Mouse (Mus musculus): ENCODE measurements around the gene Mtmr1.
A peak's percentile ranks its signal among the peaks of the same experiment; 100 is the strongest.
"Not testable (repeated sequence)": the region's sequence is repeated elsewhere in the genome, so short reads cannot be mapped to it uniquely, and the experiment has no call there.

Mtmr1 gene

GRCm38 (mm10) chrX:71364554-71364991, at the start of gene Mtmr1:
Gene Mtmr1, plus strand, starts transcription at chrX:71364760.
- DNase-seq: peak; percentile 86 to 91

DNA sequence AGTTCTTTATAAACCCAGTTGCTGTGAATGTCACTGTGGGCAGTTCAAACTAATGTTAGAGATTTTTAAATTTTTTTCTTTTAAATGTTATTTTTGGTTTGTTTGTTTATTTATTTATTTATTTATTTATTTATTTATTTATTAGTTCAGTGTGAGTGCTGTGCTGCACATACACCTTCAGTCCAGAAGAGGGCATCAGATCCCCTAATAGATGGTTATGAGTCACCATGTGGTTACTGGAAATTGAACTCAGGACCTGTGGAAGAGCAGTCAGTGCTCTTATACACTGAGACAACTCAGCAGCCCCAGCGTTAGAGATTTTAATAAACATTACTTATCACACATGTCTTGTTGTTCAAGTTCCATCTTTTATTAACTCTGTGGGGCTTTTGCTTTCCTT, 12.5 kb upstream of the Mtmr1 start:
- DNase-seq: peak in 1 of 2 experiments; percentile 35

GRCm38 (mm10) chrX:71355331-71355730, 9.2 kb upstream of the Mtmr1 start:
- no peak for DNase-seq

DNA sequence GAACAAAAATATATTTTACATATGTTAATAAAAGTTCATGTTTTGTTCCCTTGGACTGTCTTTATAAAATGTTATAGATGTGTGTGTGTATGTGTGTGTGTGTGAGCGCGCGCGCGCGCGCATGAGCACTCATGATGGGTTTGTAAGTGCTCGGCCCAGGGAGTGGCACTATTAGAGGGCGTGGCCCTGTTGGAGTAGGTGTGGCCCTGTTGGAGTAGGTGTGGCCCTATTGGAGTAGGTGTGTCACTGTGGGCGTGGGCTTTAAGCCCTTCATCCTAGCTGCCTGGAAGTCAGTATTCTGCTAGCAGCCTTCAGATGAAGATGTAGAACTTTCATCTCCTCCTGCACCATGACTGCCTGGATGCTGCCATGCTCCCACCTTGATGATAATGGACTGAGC, 2.8 kb upstream of the Mtmr1 start:
- not testable (repeated sequence) for DNase-seq

DNA sequence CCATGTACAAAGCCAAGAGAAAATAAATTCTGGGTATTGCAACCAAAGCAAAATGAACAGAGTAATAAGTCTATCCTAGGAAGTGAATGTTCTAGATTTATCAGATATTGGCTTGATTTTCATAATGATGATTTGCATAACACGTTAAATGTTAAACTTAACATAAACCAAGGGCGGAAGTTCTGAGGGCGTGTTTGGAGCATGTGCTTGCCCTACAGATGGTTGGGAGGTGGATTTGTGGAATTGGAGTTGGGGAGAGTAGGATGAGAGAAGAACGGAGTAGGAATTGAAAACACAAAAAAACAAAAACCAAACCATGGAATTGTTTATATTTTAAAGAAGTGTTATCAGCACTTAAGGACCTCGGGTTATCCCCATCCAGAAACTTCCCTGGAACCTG, 498 bp upstream of the Mtmr1 start:
- no peak for DNase-seq

GRCm38 (mm10) chrX:71365011-71365410, 451 bp downstream of the Mtmr1 start:
- peak; percentile 24 to 61 for DNase-seq

GRCm38 (mm10) chrX:71365510-71365909, 950 bp downstream of the Mtmr1 start:
- no peak for DNase-seq

- no peak for DNase-seq
These were observed 2.4 kb downstream of the Mtmr1 start for GRCm38 (mm10) chrX:71366973-71367372.

GRCm38 (mm10) chrX:71376781-71377180, 12.2 kb downstream of the Mtmr1 start:
- no peak for DNase-seq

DNA sequence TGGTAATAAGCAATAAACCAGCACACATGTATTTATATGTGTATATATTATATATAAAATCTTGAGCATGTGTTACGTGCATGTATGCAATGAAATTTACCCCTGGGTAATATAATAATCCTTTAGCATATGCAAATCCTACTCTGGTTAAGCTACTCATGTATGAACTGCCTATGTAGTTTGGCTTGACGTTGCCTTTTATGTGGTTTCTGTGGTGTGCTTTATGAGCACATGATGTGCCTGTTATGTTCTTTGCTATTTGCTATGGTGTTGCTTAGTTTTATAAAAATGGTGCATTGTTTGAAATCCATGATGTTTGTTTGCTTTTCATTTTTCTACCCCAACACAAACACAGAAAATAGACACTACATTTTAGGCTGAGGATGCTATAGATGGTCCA, 13.9 kb downstream of the Mtmr1 start:
- no peak for DNase-seq

GRCm38 (mm10) chrX:71381571-71381970, 17.0 kb downstream of the Mtmr1 start:
- DNase-seq: peak; percentile 28 to 33

DNA sequence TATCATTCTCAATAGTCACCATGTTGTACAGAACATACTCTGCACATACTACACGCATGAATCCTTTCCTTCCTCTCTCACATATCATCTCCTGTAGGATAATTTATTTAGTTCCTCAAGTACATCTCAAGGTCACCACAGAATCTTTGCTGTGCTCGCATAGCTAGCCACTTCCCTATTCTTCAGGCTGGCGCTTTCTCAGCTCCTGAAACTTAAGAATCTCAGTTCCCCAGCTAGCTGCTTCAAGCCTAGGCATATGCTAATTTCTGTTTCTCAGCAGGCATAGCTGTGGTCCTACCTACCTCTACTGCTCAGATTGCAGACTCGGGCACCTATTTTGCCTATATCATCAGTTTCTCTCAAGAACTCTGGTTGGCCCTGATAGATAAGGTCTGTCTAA, 31.8 kb downstream of the Mtmr1 start:
- no peak for DNase-seq

- DNase-seq: no peak
These were observed 41.7 kb downstream of the Mtmr1 start for GRCm38 (mm10) chrX:71406290-71406689.

DNA sequence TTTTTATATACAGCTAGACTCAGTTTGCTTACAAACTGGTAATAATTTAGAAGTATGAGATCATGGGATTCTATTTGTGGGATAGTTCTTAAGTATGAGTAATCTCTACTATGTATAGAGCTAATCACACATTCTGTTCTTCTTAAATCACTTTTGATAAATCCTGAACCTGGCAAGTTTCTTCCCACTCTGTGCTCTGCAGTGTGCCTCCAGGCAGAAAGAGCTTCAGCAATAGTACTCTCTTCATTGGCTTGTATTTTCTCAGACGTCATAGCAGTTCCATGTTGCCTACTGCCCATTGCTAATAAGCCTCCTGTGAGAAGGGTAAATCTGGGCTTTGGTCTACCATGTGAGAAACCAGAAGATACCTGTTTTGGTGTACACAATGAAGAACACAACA, 43.8 kb downstream of the Mtmr1 start:
- DNase-seq: no peak

- peak; percentile 16 to 26 for DNase-seq
These were observed 48.2 kb downstream of the Mtmr1 start for GRCm38 (mm10) chrX:71412776-71413175.

DNA sequence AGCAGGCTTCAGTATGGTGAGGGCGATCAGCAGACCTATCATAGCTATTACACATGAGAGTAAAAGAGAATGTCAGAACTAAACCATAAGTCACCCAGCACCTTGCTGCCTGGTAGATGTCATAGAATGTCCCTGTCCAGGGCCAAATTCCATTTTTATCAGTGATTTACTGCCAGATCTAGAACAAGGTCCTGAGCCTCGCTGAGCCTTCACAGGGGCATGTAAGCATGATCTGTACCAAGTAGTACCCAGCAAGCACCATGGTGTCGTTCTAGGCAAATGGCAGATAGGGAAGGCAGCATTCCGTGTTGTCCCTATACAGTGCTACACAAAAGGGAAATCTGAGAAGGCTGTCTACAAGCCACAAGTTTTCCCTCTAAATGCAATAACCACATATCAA, 49.1 kb downstream of the Mtmr1 start:
- no peak for DNase-seq

- peak; percentile 17 to 19 for DNase-seq
These were observed 60.3 kb downstream of the Mtmr1 start for GRCm38 (mm10) chrX:71424852-71425251.

DNA sequence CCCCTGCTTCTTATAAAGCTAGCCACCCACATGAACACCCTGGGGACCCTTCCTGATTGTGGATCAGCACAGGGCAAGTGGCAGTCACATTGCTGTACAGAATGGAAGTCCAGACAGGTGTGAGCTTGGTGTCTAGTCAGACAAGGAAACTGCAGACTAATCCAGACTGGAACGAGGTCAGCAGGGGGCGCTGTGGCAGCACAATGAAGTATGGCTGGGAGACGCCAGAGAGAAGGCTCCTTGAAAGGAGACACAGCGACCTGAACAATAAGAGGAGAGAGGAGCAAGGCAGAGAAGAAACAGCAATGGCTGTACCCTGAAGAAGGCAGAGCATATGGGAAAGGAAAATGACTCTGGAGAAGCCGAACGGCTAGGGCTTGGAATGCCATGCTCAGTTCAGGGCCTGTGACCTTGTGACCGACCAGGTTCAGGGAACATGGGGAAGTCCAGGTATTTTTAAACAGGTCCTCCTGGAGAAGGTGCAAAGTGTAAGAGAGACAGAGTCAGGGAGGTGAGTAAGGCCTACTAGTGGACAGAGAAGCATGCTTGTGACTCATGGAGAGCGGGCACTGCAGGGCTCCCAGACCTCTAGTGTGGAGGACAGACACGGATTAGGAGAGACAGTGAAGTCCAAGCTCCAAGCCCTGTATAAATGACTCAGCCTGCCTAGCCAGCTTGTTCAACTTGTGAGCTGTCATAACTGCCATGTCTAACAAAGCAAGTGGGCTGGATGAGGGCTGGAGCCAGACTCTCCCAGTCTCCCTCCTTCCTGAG, 61.4 kb downstream of the Mtmr1 start:
- peak; percentile 73 to 93 for DNase-seq

DNA sequence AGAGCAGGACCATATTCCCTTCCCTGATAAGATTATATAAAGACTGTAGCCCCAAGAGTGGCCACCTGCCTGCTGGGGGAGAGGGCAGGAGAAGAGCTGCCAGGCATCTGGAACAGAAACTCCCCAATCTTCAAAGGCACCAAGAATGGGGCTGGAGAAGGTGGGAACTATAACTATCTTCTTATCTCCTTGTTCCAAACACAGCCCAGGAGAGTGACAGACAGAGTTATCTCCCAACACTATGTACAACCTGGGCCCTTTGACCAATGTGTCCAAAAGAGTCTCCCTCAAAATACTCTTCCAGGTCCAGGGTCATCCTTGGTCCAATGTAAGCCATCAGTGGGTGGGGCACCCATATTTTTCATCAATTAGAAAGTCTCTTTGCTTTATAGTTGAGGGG, 62.9 kb downstream of the Mtmr1 start:
- DNase-seq: no peak

DNA sequence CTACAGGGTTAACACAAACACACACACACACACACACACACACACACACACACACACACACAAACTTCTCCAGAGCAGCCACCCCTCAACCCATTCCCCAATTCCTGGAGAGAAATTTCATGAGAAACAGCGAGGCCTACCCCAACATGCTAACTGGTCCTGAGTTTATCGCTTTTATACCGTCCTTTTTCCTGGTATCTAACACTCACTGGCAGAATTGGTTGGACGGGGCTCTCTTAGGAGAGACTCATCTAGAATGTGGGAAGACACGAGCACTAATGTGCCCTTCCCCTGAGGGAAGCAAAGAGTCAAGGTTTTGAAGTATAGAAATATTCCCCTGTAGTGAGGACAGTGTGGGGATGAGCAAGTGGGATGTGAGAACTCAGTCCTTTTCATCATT, 66.3 kb downstream of the Mtmr1 start:
- DNase-seq: no peak

DNA sequence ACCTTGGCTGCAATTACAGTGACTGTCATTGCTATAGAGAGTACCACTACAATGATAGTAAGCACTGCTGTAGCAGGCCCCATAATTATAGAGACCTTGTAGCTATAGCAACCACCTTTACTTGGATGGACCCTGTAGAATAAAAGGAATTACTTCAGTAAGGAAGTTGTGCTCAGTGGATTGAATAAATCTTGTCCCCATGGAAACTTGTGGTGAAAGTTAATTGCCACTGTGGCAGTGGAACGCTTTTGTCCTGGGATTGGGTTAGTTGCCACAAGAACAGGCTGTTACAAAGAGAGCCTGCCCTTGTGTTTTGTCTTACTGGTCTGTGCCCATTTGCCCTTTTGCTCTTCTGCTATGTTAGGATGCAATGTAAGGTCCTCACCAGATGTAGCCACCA, 69.9 kb downstream of the Mtmr1 start:
- DNase-seq: no peak

DNA sequence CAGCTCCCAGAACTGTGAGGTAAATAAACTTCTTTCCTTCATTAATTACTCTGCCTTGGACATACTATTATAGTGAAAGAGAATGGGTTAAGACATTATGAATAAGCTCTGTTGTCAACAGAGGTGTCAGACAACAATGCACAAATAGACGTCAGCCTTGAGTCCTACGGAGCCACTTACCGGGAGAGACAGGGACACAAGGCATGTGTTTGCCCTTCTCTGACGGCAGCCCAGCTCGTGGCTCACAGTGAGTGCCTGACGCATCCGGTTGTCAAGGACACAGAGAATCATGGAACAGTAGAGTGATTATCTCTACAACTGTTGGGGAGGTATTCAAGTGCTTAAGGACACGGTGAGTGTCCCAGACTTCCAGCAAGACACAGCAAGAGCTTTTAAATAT, 70.3 kb downstream of the Mtmr1 start:
- DNase-seq: no peak

DNA sequence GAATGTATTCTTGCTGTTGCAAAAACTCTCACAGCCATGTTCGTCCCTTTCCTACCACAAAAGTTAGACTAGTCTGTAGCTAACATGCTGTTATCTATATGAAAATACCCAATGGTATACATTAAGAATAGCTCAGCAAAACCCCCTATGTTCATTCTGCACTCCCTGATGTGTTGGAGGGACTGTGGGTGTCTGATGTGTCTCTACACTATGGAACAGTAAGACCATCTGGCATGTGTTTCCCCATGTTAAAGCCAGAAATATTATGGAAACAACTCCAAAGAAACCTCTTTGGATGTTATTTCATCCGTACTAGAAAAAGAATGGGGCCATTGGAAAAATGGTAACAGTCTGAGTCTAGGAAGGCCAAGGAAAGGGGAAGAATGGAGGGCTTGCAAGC, 71.0 kb downstream of the Mtmr1 start:
- no peak for DNase-seq

DNA sequence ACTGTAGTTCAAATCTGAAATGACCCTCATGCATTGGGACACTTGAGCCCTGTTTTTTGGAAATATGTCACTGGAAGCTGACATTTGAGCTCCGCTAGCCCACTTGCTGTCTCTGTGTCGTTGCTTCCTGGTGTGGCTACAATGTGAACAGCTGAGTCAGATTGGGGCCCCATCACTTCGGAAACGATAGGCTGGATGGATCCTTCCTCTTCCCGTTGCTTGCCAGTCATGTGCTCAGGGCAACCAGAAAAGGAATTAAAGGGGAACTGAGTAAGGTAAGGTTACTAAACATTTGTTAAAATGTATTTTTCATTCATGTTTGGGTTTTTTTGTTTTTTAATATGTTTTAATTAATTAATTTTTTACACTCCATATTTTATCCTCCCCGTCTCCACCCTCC, 74.9 kb downstream of the Mtmr1 start:
- no peak for DNase-seq

GRCm38 (mm10) chrX:71442916-71443315, 78.4 kb downstream of the Mtmr1 start:
- DNase-seq: no peak
